Mouse (Mus musculus) kidney, adult 18-20 months (tissue): Measurements from ENCODE around the gene Sirt7.
"Not testable (repeated sequence)": the region's sequence is repeated elsewhere in the genome, so short reads cannot be mapped to it uniquely, and the experiment has no call there.

ENCODE experiments used
- DNase-seq: peaks from one replicate; pipeline ENCODE4 v3.0.0; 2021

Gene Sirt7

GRCm38 (mm10) chr11:120616617-120617294 is 8.3 kb downstream of the Sirt7 start:
- DNase-seq: peak; percentile 71

GRCm38 (mm10) chr11:120615606-120616203 is 9.3 kb downstream of the Sirt7 start:
- no peak for DNase-seq

DNA sequence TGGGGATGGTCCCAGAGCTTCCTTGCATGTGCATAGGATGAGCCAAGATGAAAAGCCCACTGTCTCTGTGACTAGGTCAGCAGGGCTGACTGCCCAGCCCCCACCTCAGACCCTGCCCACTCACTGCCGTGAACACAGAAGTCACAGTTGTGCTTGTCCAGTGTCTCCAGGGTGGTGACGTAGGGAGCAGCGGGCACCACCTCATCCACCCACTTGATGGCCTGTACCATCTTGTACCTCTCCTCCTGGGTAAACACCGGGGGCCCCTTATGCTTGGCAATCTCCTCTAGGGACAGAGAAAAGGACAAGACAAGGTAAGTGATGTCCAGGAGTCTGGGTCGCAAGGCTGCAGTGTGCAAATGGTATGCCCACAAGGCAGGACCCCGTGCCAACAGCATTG is 9.9 kb downstream of the Sirt7 start:
- no peak for DNase-seq

DNA sequence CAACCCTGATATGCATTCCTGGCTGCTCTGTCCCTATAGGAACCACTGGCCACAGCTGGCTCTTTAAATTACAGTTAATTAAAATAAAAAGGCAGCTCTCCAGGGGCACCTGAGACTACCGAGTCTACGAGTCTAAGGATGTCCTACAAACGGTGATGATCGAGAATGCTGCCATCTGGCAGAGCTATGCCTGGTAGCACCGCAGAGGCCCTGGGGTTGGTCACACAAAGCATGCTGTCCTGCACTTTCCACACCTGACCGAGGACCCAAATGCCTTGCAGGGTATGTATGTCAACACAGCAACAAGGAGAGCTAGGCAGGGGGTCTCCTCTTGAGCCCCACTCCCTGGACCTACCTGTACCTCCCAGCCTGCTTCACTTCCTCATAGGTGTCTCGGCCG is 11.1 kb downstream of the Sirt7 start:
- no peak for DNase-seq

- DNase-seq: no peak
These were observed 11.5 kb downstream of the Sirt7 start for GRCm38 (mm10) chr11:120613481-120613972.

DNA sequence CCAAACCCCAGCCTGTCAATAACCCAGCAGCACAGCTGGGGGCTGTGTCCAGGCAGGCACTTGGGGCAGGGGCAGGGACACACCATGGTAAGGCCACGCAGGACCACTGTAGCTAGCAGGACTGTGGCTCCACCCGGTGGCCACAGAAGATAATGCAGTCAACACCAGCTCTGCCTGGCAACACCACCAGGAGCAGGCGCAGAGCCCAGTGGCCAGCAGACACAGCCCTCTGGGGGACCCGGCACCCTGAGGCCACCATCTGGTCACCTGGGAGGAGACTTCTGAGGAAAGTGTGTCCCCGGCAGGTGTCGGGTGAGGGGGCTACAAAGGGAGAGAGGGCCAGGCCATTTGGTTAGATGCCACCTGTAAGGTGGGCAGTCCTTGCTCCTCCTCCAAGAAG is 12.3 kb downstream of the Sirt7 start:
- DNase-seq: peak; percentile 80

DNA sequence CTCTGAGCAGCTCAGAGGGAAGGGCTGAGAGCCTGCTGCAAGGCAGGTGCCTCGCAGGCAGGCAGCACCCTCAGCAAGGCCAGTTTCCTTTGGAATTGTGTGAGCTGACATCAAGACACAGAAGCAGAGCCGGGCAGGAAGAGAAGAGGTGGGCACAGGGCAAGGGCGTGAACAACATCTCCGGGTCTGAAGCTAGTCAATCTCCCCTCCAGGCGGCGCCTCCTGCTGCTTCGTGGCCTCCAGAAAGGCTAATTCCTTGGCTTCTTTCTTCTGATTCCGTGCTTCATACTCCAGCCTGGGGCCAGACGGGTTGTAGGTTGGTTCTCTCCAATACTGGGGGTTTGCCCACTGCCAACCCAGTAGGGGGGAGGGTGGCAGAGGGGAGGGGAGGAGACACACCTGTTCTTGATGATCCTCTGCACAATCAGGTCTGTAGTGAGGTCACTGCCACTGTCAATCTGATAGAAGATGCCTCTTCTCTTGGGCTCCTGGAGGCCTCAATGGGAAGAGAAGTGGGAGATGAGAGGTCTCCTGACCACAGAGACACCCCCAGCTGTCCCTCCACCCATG is 14.5 kb downstream of the Sirt7 start:
- no peak for DNase-seq

- DNase-seq: peak; percentile 48
These were observed 15.8 kb downstream of the Sirt7 start for GRCm38 (mm10) chr11:120609250-120609649.

DNA sequence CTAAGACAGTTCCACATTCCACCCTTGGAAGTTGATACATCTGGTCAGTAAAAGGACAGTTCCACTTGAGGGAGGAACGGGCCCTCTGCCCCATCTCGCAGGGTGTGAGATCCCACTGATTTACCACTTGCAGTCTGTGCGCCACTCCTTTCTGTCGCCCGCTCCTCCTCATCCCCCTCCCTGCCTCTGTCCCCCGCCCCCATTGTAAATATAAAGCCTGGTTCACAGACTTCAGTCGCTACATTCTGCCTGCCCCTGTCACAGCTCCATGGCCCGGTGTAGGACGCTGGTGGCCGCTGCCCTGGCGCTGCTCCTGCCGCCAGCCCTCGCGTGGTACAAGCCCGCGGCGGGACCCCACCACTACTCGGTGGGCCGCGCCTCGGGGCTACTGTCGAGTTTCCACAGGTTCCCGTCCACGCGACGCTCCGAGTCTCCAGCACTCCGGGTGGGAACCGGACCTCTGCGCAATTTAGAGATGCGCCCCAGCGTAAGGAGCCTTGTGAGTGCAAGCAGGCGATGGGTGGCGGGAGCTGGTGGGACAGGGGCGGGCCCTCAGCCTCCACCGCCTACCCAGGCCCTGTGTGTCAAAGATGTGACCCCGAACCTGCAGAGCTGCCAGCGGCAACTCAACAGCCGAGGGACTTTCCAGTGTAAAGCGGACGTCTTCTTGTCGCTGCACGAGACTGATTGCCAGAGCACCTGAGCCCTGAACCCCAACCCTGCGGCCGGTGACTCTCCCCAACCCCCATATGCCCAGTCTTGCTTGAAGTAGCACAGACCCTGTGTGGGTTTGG is 16.6 kb downstream of the Sirt7 start, which contains the start of gene Npb:
Gene Npb (plus strand): TSS at position 237 of the 794 bp plus-strand sequence.
- no peak for DNase-seq

DNA sequence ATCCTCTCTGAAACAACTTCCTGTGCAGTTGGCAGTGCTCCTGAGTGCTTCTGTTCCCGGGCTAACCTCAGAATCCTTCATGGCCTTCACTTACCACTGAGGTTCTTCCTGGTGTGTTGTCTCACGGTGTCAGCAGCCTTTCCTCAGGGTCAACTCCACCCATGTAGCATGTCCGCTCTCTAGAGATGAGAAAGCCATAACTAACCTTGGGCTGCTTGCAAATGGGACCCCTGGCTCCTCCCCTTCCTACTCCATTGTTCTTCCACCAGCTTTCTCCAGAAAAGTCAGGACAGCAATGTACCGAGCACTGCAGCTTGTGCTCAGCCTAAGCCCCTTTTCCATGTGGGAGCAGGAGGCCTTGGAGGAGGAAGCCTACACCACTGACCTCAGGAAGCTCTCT is 18.3 kb downstream of the Sirt7 start:
- no peak for DNase-seq

- DNase-seq: no peak
These were observed 19.4 kb downstream of the Sirt7 start for GRCm38 (mm10) chr11:120605667-120606066.

- DNase-seq: no peak
These were observed 21.5 kb downstream of the Sirt7 start for GRCm38 (mm10) chr11:120603545-120603944.

GRCm38 (mm10) chr11:120600716-120601115 is 24.3 kb downstream of the Sirt7 start:
- no peak for DNase-seq

DNA sequence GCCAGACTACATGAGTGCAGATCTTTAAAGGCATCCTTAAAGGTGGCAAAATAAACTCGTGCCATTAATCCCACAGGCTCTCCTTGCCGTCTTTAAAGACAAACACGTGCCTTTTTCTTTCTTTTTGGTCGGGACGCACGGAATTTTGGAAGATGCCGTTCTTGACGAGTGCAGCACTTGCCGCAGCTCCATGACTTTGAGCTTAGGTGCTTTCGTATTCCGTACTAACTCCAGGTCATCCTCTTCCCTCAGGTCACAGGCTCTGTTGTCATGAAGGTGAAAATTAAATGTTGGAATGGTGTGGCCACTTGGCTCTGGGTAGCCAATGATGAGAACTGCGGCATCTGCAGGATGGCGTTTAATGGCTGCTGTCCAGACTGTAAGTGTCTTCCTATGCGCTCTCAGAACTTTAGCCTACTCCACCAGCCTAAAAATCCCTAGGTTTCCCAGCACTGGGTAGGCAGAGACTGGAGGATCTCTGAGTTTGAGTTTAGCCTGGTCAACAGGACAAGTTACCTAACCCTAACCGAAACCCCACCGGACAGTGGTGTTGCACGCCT is 26.0 kb downstream of the Sirt7 start:
- DNase-seq: no peak

- peak; percentile 93 for DNase-seq
These were observed 26.6 kb downstream of the Sirt7 start, which contains the start of the genes Alyref and Anapc11 for GRCm38 (mm10) chr11:120598283-120598989. TSS of gene Alyref (minus strand) at chr11:120598365. TSS of gene Anapc11 (plus strand) at chr11:120598421.

GRCm38 (mm10) chr11:120597240-120598235 is 27.5 kb downstream of the Sirt7 start:
- DNase-seq: peak; percentile 40

DNA sequence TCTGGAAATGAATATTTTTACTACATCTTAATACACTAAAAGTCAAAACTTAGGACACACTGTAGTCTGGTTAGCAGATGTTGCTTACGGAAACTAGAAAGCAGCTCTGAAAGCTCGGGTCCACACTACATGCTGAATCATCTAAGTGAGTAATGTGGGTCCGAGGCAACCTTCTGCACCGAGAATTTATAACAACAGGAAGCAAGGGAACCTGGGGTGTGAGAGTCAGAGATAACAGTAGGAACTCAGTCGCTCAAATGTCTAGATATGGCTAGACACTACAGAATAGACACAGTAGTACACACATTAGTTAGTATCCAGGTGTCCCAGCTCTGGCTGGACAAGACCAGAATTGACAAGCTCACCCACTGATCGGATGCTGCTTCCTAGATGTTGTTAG is 36.5 kb downstream of the Sirt7 start:
- DNase-seq: no peak

GRCm38 (mm10) chr11:120583937-120584336 is 41.1 kb downstream of the Sirt7 start:
- DNase-seq: no peak

- not testable (repeated sequence) for DNase-seq
These were observed 42.1 kb downstream of the Sirt7 start for GRCm38 (mm10) chr11:120582982-120583293.

DNA sequence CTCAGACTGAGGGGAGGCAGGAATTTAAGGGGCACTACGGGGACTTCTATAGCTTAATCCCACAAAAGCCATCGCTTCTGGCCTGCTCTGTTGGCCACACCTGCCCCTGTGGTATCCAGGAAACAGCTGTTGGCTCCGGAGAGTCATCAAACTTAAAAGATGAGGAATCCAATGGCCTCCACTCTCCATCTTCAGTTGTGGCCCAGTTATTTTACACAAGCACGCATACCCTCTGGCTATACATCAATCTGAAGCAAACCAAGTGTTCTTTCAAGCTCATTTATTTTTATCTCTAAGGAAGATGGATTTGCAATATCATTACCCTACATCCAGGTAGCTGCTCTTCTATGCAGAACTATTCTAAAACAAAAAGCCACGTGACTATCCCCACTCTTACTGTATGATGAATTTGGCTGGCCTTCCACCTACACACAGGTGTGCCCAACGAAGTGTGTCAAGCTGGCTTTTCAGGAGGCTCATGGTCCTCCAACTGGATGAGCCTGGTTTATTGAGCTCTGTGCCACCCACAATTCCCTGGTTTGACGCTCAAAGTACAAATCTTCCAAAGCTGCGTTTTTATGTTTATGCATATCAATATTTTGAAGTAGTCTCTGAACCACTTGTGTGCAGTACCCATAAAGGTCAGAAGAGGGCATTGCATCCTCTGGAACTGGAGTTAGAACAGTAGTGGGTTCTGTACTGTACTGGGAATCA is 42.6 kb downstream of the Sirt7 start:
- peak; percentile 46 for DNase-seq
